Mouse (Mus musculus): ENCODE data around the gene Tmem132c.

DNA sequence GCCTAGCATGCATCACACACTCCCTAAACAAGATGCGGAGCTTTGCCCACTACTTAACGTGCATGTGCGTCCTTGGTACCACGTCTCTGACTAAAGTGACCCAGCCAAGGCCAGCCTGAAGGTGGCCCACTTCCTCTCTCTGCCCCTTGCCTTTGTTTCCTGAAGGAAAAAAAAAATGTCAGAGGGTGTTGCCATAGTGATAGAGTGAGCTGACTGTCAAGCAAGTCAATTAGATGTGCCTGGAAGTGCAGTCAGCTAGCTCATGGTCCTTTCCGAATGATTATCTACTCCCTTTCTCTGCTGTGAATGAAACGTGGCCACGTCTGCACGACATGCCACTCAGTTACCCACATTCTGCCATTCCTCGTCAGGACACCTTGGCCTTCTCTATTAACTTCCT, 37.9 kb downstream of the Tmem132c start:
- no peak for TF ChIP-seq POLR2A (IDR thresholded peaks at IDR 0.05; ENCODE audit: insufficient read depth, low read depth, low read length)
- TF ChIP-seq CTCF (IDR thresholded peaks at IDR 0.05; ENCODE audit: insufficient read depth, low read depth, low read length), result no peak

All from olfactory bulb, adult 2 months (tissue).